Mouse (Mus musculus): ENCODE results near the gene Ntmt1.

Gene Ntmt1

DNA sequence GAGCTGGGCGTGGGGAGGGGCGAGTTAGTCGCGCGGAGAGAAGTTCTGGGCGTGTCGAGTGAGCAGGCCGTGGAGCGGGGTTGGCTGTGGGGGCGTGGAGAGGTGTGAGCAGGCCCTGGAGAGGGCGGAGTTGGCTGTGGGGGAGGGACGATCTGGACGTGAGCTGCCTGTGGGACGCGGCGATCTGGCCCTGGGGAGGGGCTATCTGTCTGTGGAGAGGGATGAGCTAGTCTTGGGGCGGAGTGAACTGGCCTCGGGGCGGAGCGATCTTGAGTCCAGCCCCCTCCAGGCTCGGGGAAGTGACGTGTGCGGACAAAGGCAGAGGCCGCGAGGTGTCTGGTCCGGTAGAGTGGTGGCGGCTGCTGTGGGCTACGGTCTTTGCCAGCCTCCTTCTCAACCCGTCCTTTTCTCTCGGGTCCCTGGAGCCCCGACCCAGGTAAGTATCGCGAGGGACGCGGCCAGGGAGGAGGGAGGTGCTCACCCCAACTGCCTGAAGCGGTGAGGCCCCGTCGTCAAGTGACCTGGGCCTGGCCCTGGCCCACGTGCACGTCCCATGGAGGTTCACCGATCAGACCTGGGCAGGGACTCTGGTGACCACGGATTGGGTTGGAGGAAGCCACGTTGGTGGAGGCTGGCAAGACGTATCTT is at the start of gene Ntmt1:
Gene Ntmt1 (plus strand): TSS at position 179 of the 648 bp plus-strand sequence.
- peak; percentile 95 for DNase-seq

DNA sequence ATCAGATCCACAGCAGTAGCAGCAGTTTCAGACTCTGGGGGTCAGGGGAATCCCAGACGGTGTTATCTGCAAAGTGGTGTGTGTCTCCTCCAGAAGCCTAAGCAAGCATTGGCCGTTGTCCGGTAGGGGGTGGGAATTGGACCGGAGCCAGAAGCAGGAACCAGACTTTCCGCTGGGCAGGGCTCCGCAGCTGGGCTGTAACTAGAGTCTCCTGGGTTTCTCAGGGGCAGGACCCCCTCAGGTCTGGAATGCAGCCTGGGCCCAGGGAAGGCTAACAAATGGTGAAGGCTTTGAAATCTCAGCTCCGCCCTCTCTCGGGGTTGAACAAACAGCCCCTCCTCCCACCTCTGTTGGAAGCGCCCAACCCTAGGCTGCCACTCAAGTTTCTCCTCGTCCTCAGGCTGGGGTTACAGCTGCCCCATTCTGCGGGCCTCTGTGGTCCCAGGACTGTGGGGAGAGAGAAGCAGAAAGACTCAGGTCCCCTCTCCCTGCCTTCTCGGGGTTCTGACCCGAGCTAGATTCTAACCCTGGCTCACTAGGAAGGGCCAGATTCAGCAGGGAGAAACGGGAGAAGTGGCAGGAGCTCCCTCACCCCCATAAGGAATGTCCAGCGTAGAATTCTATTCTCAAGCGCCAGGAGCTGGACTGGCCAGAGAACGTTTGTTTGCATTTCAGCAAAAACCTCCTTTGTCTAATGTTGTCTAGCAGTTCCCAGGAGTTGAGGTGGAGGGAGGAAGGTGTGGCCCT is 49.1 kb upstream of the Ntmt1 start:
- no peak for DNase-seq

GRCm38 (mm10) chr2:30759088-30759374 is 48.6 kb upstream of the Ntmt1 start:
- DNase-seq, result no peak

DNA sequence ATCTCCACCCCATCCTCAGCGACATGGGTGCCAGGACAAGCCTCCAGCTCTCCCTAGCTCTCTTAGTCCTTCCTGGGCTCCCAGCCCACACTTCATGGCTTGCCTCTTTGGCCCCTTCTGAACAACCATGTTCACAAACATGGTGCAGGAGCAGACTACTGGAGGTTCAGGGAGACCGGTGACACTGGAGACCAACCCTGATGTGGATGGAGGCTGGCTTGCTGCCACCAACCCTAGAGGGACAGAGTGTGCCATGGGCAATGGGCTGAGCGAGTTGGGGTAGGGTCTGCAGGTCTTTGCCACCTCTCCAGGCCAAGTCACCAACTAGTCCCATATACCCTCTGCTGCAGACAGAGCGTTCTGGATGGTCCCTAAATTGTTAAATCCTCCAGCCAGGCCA is 48.2 kb upstream of the Ntmt1 start:
- DNase-seq, result no peak

DNA sequence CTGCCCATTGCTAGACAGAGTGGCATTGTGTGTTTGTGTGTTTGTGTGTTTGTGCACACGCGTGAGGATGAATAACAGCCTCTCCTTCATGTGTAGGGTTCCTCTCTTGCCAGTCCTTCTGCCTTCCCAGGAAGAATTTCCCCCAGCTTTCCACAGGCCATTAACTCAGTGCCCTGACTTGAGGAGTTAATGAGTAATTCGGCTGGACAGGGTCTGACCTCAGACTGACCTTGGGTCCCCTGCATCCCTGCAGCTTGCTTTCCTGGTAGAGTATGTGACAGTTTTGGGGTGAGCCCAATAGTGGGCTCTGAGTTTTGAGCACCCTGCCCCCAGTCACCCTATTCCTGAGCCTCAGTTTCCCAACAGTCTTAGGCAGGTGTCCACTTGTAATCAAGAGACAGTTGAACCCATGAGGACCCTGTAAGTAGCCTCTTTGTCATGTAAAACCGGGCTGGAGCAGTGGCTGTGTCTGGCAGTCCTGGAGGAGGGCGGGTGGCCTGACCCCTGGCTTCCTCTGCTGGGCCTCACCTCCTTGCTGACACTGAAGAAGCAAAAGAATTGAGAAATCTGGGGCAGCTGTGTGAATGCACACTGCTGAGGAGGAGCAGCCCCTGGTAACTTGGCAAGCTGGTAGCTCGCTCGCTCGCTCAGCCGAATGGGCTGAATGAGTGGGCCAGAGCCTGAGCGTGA is 47.6 kb upstream of the Ntmt1 start:
- no peak for DNase-seq

DNA sequence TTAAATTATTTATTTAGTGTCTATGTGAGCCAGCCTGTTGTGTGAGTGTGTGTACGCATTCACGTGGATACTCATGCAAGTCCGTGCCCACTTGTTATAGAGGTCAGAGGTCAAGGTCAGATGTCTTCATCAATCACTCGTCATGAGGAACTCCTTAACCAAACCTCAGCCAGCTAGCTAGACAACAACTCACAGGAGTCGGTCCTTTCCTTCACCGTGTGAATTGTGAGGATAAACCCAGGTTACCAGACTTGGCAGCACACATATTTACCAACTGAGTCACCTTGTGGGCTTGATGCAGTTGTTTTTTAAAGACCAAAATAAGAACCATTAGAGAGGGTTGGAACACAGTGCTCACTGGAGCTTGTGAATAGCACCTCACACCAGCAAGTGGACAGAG is 46.9 kb upstream of the Ntmt1 start:
- DNase-seq, result no peak

DNA sequence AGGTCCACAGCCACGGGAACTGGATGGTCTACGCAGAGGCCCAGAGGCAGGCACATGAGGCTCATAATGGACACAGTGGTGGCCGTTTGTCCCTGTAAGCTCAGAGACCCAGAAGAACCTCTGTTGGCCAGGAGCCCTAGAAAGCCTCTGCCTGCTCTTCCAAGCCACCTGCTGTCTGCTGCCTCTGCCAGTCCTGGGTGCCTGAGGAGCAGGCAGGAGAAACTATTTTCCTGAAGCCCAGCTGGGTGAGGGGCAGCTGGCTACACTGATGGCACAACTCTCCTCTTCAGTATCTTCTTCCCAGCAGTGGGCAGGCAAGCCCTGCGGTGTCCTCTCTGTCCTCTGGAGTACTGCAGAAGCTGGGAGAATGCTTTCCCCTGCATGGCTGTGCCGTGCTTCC is 41.2 kb upstream of the Ntmt1 start:
- no peak for DNase-seq

GRCm38 (mm10) chr2:30767626-30768240 is 39.9 kb upstream of the Ntmt1 start:
- DNase-seq, result no peak

- no peak for DNase-seq
These were observed 39.1 kb upstream of the Ntmt1 start for GRCm38 (mm10) chr2:30768529-30768928.

DNA sequence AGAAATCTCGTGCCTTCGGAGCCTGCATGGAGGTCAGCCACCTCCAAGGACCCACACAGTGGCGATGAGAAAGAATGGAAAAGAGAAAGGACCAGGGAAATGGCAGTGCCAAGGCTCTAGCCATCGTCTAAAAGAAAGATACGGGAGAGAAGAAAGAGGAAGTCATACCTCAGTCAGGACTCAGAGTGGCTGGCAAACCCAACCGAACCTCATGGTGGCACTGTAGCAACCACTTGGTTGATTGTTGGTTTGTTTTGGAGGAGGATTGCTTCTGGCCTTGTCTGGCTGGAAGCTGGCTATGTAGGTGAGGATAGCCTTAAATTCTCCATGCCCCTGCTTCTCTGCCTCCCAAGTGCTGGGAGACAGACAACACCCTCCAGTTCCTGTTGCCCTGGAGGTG is 38.4 kb upstream of the Ntmt1 start:
- no peak for DNase-seq

DNA sequence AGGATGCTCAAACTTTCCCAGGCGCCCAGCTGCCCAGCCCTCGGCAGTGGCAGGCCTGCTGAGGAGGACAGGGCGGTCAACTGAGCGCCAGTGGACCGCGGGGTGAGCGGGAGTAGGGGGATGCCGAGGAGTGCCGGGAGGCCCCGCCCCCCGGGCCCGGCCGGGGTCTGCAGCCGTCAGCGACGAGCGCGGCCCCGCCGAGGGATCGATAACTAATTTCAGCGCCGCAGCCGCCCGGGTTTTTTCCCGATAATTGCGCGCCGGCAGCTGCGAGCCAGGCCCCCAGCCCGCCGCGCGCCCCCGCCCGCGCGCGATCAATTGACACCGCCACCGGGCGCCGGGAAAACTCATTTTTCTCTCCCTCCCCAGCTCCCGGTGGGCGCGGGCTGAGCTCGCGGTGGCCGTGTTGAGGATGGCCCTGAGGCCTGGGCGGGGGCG is 36.2 kb upstream of the Ntmt1 start:
- no peak for DNase-seq

DNA sequence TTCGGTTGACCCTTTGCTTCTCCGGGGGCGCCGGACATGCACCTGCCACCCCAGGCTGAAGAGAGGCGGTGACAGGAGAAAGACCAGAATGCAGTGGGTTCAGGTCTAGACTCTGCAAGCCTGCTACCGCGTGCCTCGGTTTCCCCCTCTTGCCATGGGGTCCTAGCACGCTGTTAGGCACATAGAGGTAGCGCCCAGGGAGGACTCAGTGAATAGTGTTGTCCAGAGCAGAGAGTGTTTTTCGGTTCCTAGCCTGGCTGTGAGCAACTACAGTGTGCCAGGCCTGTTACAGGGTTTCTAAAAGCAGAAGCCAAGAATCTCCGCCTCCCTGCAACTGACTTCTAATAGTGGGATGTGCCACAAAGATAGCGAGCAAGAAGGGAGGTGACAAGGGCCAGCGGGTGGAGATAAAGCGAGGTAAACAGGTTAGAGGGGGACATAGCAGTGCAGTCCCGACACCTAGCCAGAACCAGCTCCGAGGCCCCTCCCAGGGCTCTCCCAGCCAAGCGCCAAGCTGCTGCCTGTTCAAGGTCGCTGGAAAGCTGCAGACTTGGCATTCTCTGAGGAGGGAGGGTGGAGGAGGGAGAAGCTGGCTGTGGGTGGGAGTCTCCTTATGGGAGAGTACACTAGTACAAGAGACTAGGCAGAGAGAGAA is 35.7 kb upstream of the Ntmt1 start:
- peak; percentile 62 for DNase-seq

DNA sequence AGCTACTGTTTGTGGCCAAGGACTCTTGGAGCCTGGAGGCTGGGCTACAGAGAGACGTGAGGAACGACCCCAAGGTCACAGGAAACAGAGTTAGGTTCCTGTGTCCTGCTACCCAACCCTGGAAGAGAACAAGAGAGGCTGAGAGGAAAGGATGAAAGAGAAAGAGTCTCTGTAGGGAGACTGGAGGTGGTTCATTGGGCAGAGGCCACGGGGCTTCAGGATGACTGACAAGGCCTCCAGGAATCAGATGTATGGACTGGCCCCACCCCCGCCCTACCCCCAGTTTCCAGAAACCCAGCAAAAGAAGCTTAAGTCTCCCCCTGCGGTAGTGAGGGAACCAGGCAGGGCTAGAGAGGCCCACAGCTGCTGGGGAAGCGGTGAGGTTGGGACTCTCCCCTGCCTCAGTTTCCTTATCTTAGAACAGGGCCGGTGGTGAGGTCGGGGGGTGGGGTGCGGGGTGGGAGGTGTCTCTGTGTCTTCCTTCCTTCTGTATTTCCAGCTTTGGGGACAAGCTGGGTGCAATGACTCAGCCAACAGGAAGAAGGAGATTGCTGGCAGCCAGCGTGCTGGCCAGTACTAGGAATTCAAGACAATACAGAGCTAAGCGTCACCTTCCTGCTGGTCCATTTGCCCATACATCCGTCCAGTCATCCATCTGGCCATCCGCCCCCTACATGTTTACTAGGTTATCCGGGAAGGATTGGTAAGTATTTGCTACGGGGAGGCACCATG is 34.9 kb upstream of the Ntmt1 start:
- DNase-seq, result no peak

- no peak for DNase-seq
These were observed 34.2 kb upstream of the Ntmt1 start for GRCm38 (mm10) chr2:30773313-30774005.

- no peak for DNase-seq
These were observed 31.7 kb upstream of the Ntmt1 start for GRCm38 (mm10) chr2:30775955-30776354.

DNA sequence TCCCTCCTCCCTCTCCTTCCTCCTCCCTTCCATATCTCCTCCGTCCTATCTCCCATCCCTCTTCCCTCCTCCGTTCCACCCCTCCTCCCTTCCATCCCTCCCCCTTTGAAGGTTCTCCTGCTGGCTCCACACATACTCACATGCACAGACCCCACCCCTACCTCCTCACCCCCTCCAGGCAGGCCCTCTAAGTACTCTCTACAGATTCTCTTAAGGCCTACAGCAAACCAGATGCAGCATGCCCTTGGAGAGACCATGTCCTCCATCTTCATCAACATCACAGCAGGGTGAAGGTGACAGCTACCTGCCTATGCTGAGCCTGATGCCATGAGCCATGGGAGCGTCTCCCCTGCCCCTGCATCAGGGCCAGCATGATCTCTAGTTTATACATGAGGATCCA is 30.4 kb upstream of the Ntmt1 start:
- DNase-seq, result no peak

DNA sequence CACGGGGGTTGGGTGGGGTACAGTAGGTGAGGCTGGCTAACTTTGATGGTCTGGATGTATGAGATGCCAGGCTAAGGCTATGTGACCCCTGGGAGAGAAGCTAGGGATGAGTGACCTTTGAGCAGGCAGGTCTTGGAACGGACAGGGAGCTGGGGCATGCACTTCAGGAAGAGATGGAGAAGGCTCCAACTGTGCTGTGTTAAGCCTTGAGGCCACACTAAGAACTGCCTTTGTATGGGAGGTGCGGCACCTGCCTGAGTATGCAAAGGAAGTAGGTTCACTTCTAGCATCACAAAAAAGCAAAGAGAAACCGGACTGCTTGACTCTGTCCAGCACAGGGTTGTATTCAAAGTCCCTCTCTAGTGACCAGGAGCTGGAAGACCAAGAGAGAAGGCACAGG is 29.4 kb upstream of the Ntmt1 start:
- DNase-seq, result no peak

- DNase-seq, result no peak
These were observed 28.4 kb upstream of the Ntmt1 start for GRCm38 (mm10) chr2:30779241-30779640.

DNA sequence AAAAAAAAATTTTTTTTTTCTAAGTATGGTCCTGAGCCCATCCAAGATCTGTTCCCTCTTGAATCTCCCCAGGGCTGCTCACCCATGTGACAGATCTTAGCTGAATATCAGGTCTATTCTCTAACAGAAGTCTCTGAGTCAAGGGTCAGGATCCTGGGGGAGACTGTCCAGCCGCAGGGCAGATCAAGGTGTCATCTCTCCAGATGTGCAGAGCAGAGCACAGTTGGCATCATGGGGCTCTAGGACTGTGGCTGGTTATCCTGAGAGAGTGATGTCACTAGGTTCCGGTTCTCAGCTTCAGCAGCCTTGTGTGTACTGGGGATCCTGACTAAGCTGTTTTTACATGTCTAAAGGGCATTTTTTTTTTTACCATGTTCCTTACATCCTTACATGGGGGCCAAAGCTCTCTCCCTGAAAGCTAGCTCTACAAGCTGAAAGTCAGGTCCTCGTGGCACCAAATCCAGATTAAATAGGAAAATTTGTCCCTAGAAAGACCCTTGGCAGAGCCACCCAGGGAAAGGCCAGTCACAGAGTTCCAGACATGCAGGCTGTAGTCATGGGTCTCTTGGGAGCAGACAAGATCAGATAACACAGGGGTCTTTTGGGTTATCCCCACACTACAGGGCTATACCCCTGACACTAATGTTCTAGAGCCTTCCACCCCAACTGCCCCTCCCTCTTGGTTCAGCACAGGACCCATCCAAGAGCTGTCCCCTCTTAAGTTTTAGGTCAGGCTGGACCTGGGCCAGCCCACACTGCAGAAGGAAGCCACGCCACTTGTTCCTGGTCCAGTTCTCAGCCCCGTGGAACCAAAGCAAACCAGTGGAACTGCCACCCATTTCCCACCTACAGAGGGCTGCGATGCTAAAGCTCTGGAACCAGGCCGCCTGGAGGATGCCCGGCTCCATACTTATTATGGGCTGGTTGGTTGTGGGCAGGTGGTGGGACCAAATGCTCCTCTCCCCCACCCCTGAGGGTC is 25.0 kb upstream of the Ntmt1 start:
- no peak for DNase-seq

DNA sequence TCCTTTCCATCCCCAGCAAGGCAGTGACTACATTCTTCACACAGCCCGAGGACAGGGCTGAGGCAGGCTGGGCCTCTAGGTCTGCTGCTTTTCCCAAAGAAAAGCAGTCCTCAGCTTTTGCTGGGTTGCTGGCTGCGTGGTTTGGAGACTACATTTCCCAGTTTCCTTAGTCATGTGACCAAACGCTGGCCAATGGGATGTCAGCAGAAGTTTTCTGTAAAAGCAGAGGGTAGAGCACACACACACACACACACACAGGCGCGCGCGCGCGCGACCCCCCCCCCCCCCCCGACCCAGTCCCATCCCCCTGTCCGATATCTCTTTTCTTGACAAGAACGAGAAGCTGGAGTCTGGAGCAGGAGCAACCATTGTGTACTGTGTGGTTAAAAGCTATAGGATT is 24.3 kb upstream of the Ntmt1 start:
- DNase-seq, result no peak

Data from cerebellum, adult 11 months (tissue).